Mouse (Mus musculus) forebrain, postnatal 0 days (tissue): ENCODE measurements around the gene 1500011B03Rik. TPM values are rescaled to one million over a fixed set of nuclear protein-coding genes. Genes with fewer than 3 reads are reported as not detected.

Experiments
- ATAC-seq: fragments of 200-750 bp; cut with Nextera tagmentation; 2 replicates; pipeline ENCODE4 v1.8.0; 2017; ENCODE audit warnings: mild to moderate bottlenecking, moderate library complexity
- DNase-seq: peaks from one replicate; pipeline ENCODE4 v3.0.0-alpha.2; 2015
- H3K27ac ChIP-seq: fragments of 300-500 bp; sonication (generic); 2 replicates; pipeline ENCODE4 v1.5.1; 2014; ENCODE audit warnings: low read depth, mild to moderate bottlenecking, antibody characterized with exemption, low read length, moderate library complexity, mixed read lengths
- H3K27me3 ChIP-seq: fragments of 300-500 bp; sonication (generic); 2 replicates; pipeline ENCODE4 v1.6.1; 2014; ENCODE audit warnings: mild to moderate bottlenecking, low read length, mixed read lengths; ENCODE audit not compliant: insufficient read depth
- H3K36me3 ChIP-seq: fragments of 300-500 bp; sonication (generic); 2 replicates; pipeline ENCODE4 v1.6.1; 2014; ENCODE audit warnings: mild to moderate bottlenecking, moderate library complexity; ENCODE audit not compliant: insufficient read depth
- H3K4me1 ChIP-seq: fragments of 300-500 bp; sonication (generic); 2 replicates; pipeline ENCODE4 v1.6.1; 2014; ENCODE audit warnings: antibody characterized with exemption; ENCODE audit not compliant: insufficient read depth
- H3K4me2 ChIP-seq: fragments of 300-500 bp; sonication (generic); 2 replicates; pipeline ENCODE4 v1.6.1; 2014; ENCODE audit warnings: low read depth, mild to moderate bottlenecking, moderate library complexity
- H3K4me3 ChIP-seq: fragments of 300-500 bp; sonication (generic); 2 replicates; pipeline ENCODE4 v1.5.1; 2014; ENCODE audit warnings: low read depth, low read length, mixed read lengths
- H3K9ac ChIP-seq: fragments of 300-500 bp; sonication (generic); 2 replicates; pipeline ENCODE4 v1.6.1; 2014; ENCODE audit warnings: mild to moderate bottlenecking
- H3K9me3 ChIP-seq: fragments of 300-500 bp; sonication (generic); 2 replicates; pipeline ENCODE4 v1.6.1; 2016; ENCODE audit warnings: low read length
- CTCF ChIP-seq: sonication (generic); IDR thresholded peaks from 2 replicates; pipeline ENCODE4 v1.5.1; 2016; ENCODE audit warnings: antibody characterized with exemption, control low read depth, low read depth
- WGBS: fragments of 180-500 bp; shearing (Covaris S2); extraction: QIAGEN DNeasy Blood & Tissue Kit; methylation state at CpG from one replicate; pipeline ENCODE4 v1.1.7; 2014; 5-methylcytosine and 5-hydroxymethylcytosine counted together
- polyA plus RNA-seq: library from polyadenylated mRNA; unstranded; fragments of >200 nt; fragmentation: Nextera tagmentation; extraction: Ambion mirVana; gene quantifications from 2 replicates; pipeline ENCODE4 v1.2.1, GENCODE M21; 2015
- total RNA-seq: library from RNA; depleted of rRNA; stranded (reverse); fragments of >200 nt; gene quantifications from 2 replicates; pipeline ENCODE4 v1.2.3, GENCODE M21; 2014

Gene 1500011B03Rik
- total and polyA plus RNA-seq, 2 experiments from 2014 or later, result 298 to 378 TPM

DNA sequence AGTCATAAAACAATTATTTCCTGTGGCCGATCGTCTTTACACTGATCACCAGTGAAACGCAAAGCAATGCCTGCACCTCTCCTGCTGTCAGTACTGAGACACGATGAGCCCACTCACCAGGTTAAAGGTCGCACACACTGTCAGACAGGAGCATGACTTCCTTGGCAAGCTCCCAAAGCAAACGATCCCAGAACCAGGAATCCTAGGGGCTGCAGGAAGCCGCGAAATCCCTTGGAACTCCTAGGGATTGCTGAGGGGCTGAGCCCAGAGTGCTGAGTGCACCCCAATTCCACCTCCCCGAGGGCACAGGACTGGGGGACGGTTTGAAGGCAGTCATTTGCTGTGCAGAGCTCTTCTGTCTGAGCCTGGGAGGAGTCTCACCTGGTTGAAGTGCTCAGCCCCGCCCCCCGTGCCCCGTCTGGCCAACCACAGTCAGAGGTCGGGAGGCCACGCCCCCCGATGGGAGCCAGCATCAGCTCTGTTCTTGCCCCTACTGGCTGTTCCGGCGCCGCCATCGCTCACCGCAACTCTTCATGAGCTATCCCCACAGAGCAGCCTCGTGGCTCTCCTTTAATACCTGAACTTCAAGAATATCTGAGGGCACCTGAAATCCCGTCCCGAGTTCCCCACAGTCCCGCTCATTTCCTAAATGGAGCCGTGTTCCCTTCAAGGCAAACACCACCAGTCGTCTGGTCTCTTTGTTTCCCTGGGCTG lies 2.9 kb upstream of the 1500011B03Rik start:
- Histone ChIP-seq H3K27me3 (no peaks in the 10 kb centered on the region), H3K4me3 (peak overlapping the region; percentile 22), H3K9me3 (no peaks in the 10 kb centered on the region), H3K36me3 (no peaks in the 10 kb centered on the region), H3K4me2 (peak overlapping the region; percentile 45), H3K9ac (peak overlapping the region; percentile 28; the same call in 1 of the 2 replicates), H3K27ac (peak overlapping the region; percentile 72), H3K4me1 (no peaks in the 10 kb centered on the region)
- DNase-seq, result peak; percentile 87
- peak; percentile 72 for ATAC-seq
- WGBS, result 12% methylated on average over 27 of the region's 27 CpGs
- peak; percentile 50 for TF ChIP-seq CTCF

DNA sequence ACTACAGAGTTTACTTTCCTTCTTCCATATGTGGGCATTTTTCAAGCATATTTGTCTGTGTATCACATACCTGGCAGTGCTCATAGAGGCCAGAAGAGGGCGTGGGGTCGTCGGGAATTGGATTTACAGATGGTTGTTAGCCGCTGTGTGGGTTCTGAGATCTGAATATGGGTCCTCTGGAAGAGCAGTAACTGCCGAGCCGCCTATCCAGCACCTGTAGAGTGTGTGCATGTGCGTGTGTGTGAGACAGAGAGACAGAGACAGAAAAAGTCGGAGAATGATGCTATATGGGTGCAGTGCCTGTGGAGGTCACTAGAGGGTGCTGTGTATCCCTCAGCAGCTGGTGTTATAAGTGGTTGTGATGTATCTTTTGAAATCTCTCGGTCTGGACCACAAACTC lies 929 bp upstream of the 1500011B03Rik start:
- Histone ChIP-seq H3K36me3 (no peaks in the 10 kb centered on the region), H3K27ac (peak overlapping the region; percentile 35; the same call in 1 of the 2 replicates), H3K9ac (no peak overlapping the region), H3K4me2 (peak overlapping the region; percentile 59; the same call in 1 of the 2 replicates), H3K9me3 (no peaks in the 10 kb centered on the region), H3K4me3 (no peak overlapping the region), H3K4me1 (no peaks in the 10 kb centered on the region), H3K27me3 (no peaks in the 10 kb centered on the region)
- TF ChIP-seq CTCF, result peak; percentile 76
- peak; percentile 76 for DNase-seq
- 16% methylated on average over 9 of the region's 9 CpGs for WGBS
- no peak for ATAC-seq

DNA sequence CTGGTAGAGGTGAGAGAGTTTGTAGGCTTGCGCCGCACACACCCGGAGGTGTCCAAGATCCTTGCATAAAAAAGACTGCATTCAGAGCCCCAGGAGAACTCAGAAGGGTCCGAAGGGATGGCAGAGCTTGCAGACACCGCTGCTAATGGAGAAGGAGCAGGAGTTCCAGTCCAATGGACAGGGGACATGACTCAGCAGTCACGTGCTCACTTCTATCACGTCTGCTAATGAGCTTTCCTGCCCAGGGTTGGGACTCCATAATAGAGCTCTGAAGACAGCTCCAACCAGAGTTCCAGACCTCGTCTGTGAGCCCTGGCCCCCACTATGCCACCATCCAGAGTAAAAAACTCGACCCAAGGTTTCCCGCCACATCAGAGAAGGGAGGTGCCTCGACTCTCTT lies 5.1 kb downstream of the 1500011B03Rik start:
- 71% methylated on average over 11 of the region's 11 CpGs for WGBS

DNA sequence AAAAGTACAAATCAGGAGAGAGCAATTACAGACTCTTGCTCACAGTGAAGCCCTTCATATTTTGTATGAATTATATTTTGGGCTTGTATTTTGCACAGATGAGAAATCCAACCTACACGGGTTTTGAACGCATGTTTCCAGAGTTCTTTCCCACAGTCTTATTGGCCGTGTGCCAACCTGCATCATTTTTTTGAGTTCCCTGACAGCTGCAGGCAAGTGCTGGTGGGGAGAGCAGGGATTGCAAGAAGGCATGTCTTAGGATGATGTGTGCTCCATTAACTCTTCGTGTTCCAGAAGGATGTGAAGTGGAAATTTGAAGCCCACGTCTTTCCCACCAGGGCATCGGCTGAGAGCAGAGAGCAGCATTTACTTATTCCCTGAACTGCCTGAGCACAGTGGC lies 6.7 kb downstream of the 1500011B03Rik start:
- H3K9me3 ChIP-seq, result no peaks in the 10 kb centered on the region
- WGBS, result 70% methylated on average over 6 of the region's 6 CpGs
- no peak for DNase-seq

More for the DNA sequence above, 5.1 kb downstream of the 1500011B03Rik start:
- Histone ChIP-seq H3K9me3 (no peaks in the 10 kb centered on the region), H3K4me2 (no peak overlapping the region), H3K36me3 (no peaks in the 10 kb centered on the region), H3K4me1 (no peaks in the 10 kb centered on the region), H3K27me3 (no peaks in the 10 kb centered on the region), H3K9ac (no peak overlapping the region), H3K27ac (no peak overlapping the region), H3K4me3 (no peak overlapping the region)
- ATAC-seq (no peak), DNase-seq (no peak)
- no peak for TF ChIP-seq CTCF

DNA sequence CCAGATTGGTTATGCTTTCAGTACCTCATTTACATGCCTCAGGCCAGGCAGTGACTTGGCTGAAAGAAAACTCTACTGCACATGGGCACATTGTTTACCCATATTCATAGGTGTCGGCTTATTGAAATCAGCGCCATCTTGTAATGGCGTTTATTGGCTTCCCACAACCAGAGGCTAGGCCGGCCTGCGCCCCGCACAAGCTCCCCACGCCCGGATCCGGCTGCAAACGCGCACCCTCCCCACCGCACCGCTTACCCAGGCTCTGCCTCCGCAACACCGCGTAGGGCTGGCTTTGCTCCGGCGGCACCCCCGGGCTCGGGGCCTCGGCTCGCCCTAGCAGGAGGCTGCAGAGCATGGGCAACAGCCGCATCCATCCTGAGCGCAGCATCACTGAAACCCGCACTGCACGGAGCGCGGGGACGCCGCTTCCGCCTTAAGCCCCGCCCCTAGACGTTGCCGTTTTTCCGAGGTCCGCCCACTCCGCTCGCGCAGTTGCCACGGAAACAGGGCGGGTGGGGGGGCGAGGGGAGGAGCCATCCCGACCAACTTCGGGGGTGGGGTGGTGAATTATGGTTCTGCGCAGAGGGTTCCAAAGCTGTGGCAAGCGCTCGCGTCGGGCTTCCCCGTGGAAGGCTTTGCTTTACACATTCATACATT lies 9.6 kb downstream of the 1500011B03Rik start:
- H3K4me1 ChIP-seq, result peaks cover 9% of the 10 kb centered on the region; the same call in 1 of the 2 replicates
- H3K36me3 ChIP-seq, result peaks cover 9% of the 10 kb centered on the region
- peak overlapping the region; percentile 98 for H3K27ac ChIP-seq
- no peaks in the 10 kb centered on the region for H3K27me3 ChIP-seq
- 1% methylated on average over 50 of the region's 50 CpGs for WGBS
- H3K9ac ChIP-seq, result peak overlapping the region; percentile 94
- peak overlapping the region; percentile 76 for H3K4me3 ChIP-seq
- peak; percentile 97 for DNase-seq
- no peaks in the 10 kb centered on the region for H3K9me3 ChIP-seq
- TF ChIP-seq CTCF, result no peak
- H3K4me2 ChIP-seq, result peak overlapping the region; percentile 43
- peak; percentile 98 for ATAC-seq

More for the DNA sequence above, 6.7 kb downstream of the 1500011B03Rik start:
- no peak overlapping the region for H3K27ac ChIP-seq
- no peak overlapping the region for H3K9ac ChIP-seq
- H3K27me3 ChIP-seq, result no peaks in the 10 kb centered on the region
- H3K36me3 ChIP-seq, result no peaks in the 10 kb centered on the region
- H3K4me1 ChIP-seq, result peaks cover 9% of the 10 kb centered on the region; the same call in 1 of the 2 replicates
- H3K4me2 ChIP-seq, result no peak overlapping the region
- ATAC-seq, result no peak
- no peak overlapping the region for H3K4me3 ChIP-seq
- 0 out of 2 replicates have a peak, but pooled peaks have one; percentile 7 for TF ChIP-seq CTCF

DNA sequence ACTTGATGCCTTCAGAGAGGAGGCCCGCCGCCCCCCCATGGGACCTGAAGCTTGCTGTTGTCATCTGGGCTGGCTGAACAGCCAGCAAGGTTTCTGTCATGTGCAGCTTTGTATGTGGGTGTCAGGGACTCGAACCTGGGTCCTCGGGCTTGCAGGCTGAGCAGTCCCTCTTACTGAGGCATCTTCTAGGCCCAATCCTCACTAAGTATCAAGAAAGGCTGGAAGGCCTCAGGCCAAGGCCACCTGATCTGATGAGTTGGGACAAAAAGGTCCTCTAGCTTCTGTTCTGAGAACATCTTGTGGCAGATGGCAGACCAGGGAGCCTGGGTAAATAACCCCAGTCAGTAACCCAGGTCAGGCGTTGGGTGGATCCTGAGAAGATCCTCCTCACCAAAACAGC lies 13.4 kb downstream of the 1500011B03Rik start:
- no peaks in the 10 kb centered on the region for H3K27me3 ChIP-seq
- no peak for DNase-seq
- no peak overlapping the region for H3K9ac ChIP-seq
- WGBS, result 93% methylated on average over 5 of the region's 5 CpGs
- H3K4me1 ChIP-seq, result peaks cover 9% of the 10 kb centered on the region; the same call in 1 of the 2 replicates
- H3K27ac ChIP-seq, result no peak overlapping the region
- H3K36me3 ChIP-seq, result peaks cover 19% of the 10 kb centered on the region
- no peak for ATAC-seq
- no peaks in the 10 kb centered on the region for H3K9me3 ChIP-seq
- no peak overlapping the region for H3K4me3 ChIP-seq
- no peak for TF ChIP-seq CTCF
- no peak overlapping the region for H3K4me2 ChIP-seq
